In the genomic region with DNA sequence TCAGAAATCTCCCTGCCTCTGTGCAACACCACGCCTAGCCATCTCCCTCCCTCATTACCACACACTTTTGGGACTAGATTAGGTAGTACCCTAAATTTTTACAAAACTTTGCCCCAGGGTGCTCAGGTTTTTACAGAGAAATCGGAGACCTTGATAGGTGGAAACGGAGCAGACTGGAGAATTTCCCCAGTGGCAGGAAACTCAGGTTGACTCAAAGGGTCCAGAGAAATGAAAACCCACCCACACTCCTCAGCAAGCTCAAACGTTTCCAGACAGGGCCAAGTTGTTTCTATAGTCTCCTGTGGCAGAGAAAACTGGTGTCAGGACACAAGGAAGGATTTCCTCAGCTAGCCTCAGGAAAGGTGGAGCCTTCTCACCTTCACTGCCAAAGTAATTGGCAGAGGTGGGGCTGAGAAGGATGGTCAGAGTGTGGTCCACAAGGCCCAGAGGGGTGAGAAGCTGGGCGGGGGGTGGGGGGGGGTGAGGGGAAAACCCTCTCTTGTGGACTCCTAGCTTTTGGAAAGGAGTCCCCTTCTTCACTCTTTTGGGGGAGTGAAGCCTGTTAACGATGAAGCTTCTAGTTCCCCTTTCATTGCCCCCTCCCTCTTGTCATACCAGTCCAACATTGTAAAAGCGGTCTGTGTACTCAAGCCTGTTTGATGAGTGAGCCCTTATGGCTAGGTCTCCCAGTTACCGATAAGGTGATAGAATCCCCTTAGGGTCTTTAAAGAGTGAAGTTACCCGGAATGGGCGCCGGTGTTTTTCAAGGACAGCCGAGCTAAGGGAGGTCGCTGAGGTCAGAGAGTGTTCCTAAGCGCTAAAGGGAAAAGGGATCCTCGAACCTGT, we compare ENCODE assay signal across 8 mouse cellular contexts. TPM values are rescaled to one million over a fixed set of nuclear protein-coding genes. Genes with fewer than 3 reads are reported as not detected.
DNase-seq lines count a peak whose midpoint lies in the region; ATAC-seq lines count a peak whose summit lies in the region.

No protein-coding gene starts in this region.

- H3K9ac ChIP-seq in kidney, embryonic 14.5 days (ENCODE audit: low read depth, low read length) = peak overlapping the region; percentile 86
- H3K9ac ChIP-seq in hindbrain, embryonic 13.5 days = peak overlapping the region; percentile 99
- H3K9ac ChIP-seq in midbrain, embryonic 15.5 days = peak overlapping the region; percentile 94

- H3K36me3 ChIP-seq in kidney, embryonic 14.5 days (ENCODE audit: control insufficient read depth, insufficient read depth, low read length) = 0 out of 2 replicates have a peak, but pooled peaks cover 4% of the 10 kb centered on the region
- 0 out of 2 replicates have a peak, but pooled peaks cover 4% of the 10 kb centered on the region for H3K36me3 ChIP-seq in hindbrain, embryonic 13.5 days
- H3K36me3 ChIP-seq in midbrain, embryonic 15.5 days (replicated peaks) = no peaks in the 10 kb centered on the region

- H3K4me2 ChIP-seq in kidney, embryonic 14.5 days (replicated peaks; ENCODE audit: low read depth, low read length) = peak overlapping the region; percentile 95
- peak overlapping the region; percentile 82 for H3K4me2 ChIP-seq in hindbrain, embryonic 13.5 days
- H3K4me2 ChIP-seq in midbrain, embryonic 15.5 days = peak overlapping the region; percentile 93

- peak overlapping the region; percentile 97; the same call in 1 of the 2 replicates for H3K27ac ChIP-seq in kidney, embryonic 14.5 days (ENCODE audit: low read depth, low read length)
- peak overlapping the region; percentile 98 for H3K27ac ChIP-seq in hindbrain, embryonic 13.5 days
- peak overlapping the region; percentile 96 for H3K27ac ChIP-seq in midbrain, embryonic 15.5 days

- peak overlapping the region; percentile 67 for H3K4me3 ChIP-seq in kidney, embryonic 14.5 days (ENCODE audit: low read length)
- H3K4me3 ChIP-seq in hindbrain, embryonic 13.5 days = peak overlapping the region; percentile 92
- peak overlapping the region; percentile 92 for H3K4me3 ChIP-seq in midbrain, embryonic 15.5 days

- DNase-seq in kidney, postnatal 14 days = no peak
- DNase-seq in MN1 (ENCODE audit: low spot score) = peak; percentile 40
- no peak for DNase-seq in adrenal gland, adult 18-20 months (ENCODE audit: low spot score in 2 of 2)
- DNase-seq in adrenal gland, postnatal 10 days = no peak
- no peak for DNase-seq in right cerebral cortex, adult 2 months (ENCODE audit: low spot score in 2 of 2)

- H3K27me3 ChIP-seq in kidney, embryonic 14.5 days (ENCODE audit: control insufficient read depth, insufficient read depth, low read length) = no peaks in the 10 kb centered on the region
- no peaks in the 10 kb centered on the region for H3K27me3 ChIP-seq in hindbrain, embryonic 13.5 days
- no peaks in the 10 kb centered on the region for H3K27me3 ChIP-seq in midbrain, embryonic 15.5 days (replicated peaks)

- ATAC-seq in kidney, embryonic 14.5 days (ENCODE audit: low FRiP score, low TSS enrichment) = peak; percentile 0; the same call in 1 of the 2 replicates
- ATAC-seq in hindbrain, embryonic 13.5 days (ENCODE audit: low FRiP score) = no peak
- no peak for ATAC-seq in midbrain, embryonic 15.5 days (replicated peaks)

- peaks cover 52% of the 10 kb centered on the region for H3K4me1 ChIP-seq in kidney, embryonic 14.5 days (ENCODE audit: control insufficient read depth, insufficient read depth, low read length)
- peaks cover 47% of the 10 kb centered on the region for H3K4me1 ChIP-seq in hindbrain, embryonic 13.5 days (replicated peaks)
- H3K4me1 ChIP-seq in midbrain, embryonic 15.5 days = peaks cover 32% of the 10 kb centered on the region

- WGBS in kidney, embryonic 14.5 days = 13% methylated on average over 15 of the region's 15 CpGs
- 14% methylated on average over 15 of the region's 15 CpGs for WGBS in hindbrain, embryonic 13.5 days
- WGBS in midbrain, embryonic 15.5 days = 15% methylated on average over 15 of the region's 15 CpGs

- no peaks in the 10 kb centered on the region for H3K9me3 ChIP-seq in kidney, embryonic 14.5 days (ENCODE audit: control insufficient read depth, low read length)
- no peaks in the 10 kb centered on the region for H3K9me3 ChIP-seq in hindbrain, embryonic 13.5 days
- no peaks in the 10 kb centered on the region for H3K9me3 ChIP-seq in midbrain, embryonic 15.5 days

RNA-seq across cellular contexts. Expression of a gene that starts 14.6 kb away (rescaled TPM):
- polyA plus RNA-seq in kidney, embryonic 14.5 days (2014; fragmentation: Nextera tagmentation; extraction: Ambion mirVana) = 110 and 127 TPM in 2 replicates
- 160 and 165 TPM in 2 replicates for polyA plus RNA-seq in hindbrain, embryonic 13.5 days (2015; fragmentation: Nextera tagmentation; extraction: Ambion mirVana)
- polyA plus RNA-seq in midbrain, embryonic 15.5 days (2015; fragmentation: Nextera tagmentation; extraction: Ambion mirVana) = 138 and 145 TPM in 2 replicates
- 10 to 100 TPM; 19.4 to 27.0 TPM for total RNA-seq in adrenal gland, adult 18-20 months (2021)
- 10 to 100 TPM; 51.4 to 71.5 TPM for total RNA-seq in adrenal gland, postnatal 10 days (2021)

RNA-seq across cellular contexts. Expression of a gene that starts 32.6 kb away (rescaled TPM):
- polyA plus RNA-seq in kidney, embryonic 14.5 days (2014; fragmentation: Nextera tagmentation; extraction: Ambion mirVana) = not detected in 2 replicates
- polyA plus RNA-seq in hindbrain, embryonic 13.5 days (2015; fragmentation: Nextera tagmentation; extraction: Ambion mirVana) = not detected in 2 replicates
- not detected in 2 replicates for polyA plus RNA-seq in midbrain, embryonic 15.5 days (2015; fragmentation: Nextera tagmentation; extraction: Ambion mirVana)
- not detected for total RNA-seq in adrenal gland, adult 18-20 months (2021)
- not detected for total RNA-seq in adrenal gland, postnatal 10 days (2021)

RNA-seq across cellular contexts. Expression of a gene that starts 44.7 kb away (rescaled TPM):
- polyA plus RNA-seq in kidney, embryonic 14.5 days (2014; fragmentation: Nextera tagmentation; extraction: Ambion mirVana) = 260 and 303 TPM in 2 replicates
- polyA plus RNA-seq in hindbrain, embryonic 13.5 days (2015; fragmentation: Nextera tagmentation; extraction: Ambion mirVana) = 154 and 163 TPM in 2 replicates
- 133 and 143 TPM in 2 replicates for polyA plus RNA-seq in midbrain, embryonic 15.5 days (2015; fragmentation: Nextera tagmentation; extraction: Ambion mirVana)
- 100 to 1,000 TPM; 145 to 198 TPM for total RNA-seq in adrenal gland, adult 18-20 months (2021)
- total RNA-seq in adrenal gland, postnatal 10 days (2021) = 100 to 1,000 TPM; 221 to 247 TPM
